Mouse (Mus musculus) forebrain, postnatal 0 days (tissue): ENCODE results near the gene Aim2. TPM values are rescaled to one million over a fixed set of nuclear protein-coding genes. Genes with fewer than 3 reads are reported as not detected.
A peak's percentile ranks its signal among the peaks of the same experiment; 100 is the strongest.

Source experiments
- ATAC-seq: fragments of 200-750 bp; cut with Nextera tagmentation; 2 replicates; pipeline ENCODE4 v1.8.0; 2017; ENCODE audit warnings: mild to moderate bottlenecking, moderate library complexity
- DNase-seq: peaks from one replicate; pipeline ENCODE4 v3.0.0-alpha.2; 2015
- H3K27ac ChIP-seq: fragments of 300-500 bp; sonication (generic); 2 replicates; pipeline ENCODE4 v1.5.1; 2014; ENCODE audit warnings: low read depth, mild to moderate bottlenecking, antibody characterized with exemption, low read length, moderate library complexity, mixed read lengths
- H3K27me3 ChIP-seq: fragments of 300-500 bp; sonication (generic); 2 replicates; pipeline ENCODE4 v1.6.1; 2014; ENCODE audit warnings: mild to moderate bottlenecking, low read length, mixed read lengths; ENCODE audit not compliant: insufficient read depth
- H3K36me3 ChIP-seq: fragments of 300-500 bp; sonication (generic); 2 replicates; pipeline ENCODE4 v1.6.1; 2014; ENCODE audit warnings: mild to moderate bottlenecking, moderate library complexity; ENCODE audit not compliant: insufficient read depth
- H3K4me1 ChIP-seq: fragments of 300-500 bp; sonication (generic); 2 replicates; pipeline ENCODE4 v1.6.1; 2014; ENCODE audit warnings: antibody characterized with exemption; ENCODE audit not compliant: insufficient read depth
- H3K4me2 ChIP-seq: fragments of 300-500 bp; sonication (generic); 2 replicates; pipeline ENCODE4 v1.6.1; 2014; ENCODE audit warnings: low read depth, mild to moderate bottlenecking, moderate library complexity
- H3K4me3 ChIP-seq: fragments of 300-500 bp; sonication (generic); 2 replicates; pipeline ENCODE4 v1.5.1; 2014; ENCODE audit warnings: low read depth, low read length, mixed read lengths
- H3K9ac ChIP-seq: fragments of 300-500 bp; sonication (generic); 2 replicates; pipeline ENCODE4 v1.6.1; 2014; ENCODE audit warnings: mild to moderate bottlenecking
- H3K9me3 ChIP-seq: fragments of 300-500 bp; sonication (generic); 2 replicates; pipeline ENCODE4 v1.6.1; 2016; ENCODE audit warnings: low read length
- CTCF ChIP-seq: sonication (generic); IDR thresholded peaks from 2 replicates; pipeline ENCODE4 v1.5.1; 2016; ENCODE audit warnings: antibody characterized with exemption, control low read depth, low read depth
- WGBS: fragments of 180-500 bp; shearing (Covaris S2); extraction: QIAGEN DNeasy Blood & Tissue Kit; methylation state at CpG from one replicate; pipeline ENCODE4 v1.1.7; 2014; 5-methylcytosine and 5-hydroxymethylcytosine counted together
- polyA plus RNA-seq: library from polyadenylated mRNA; unstranded; fragments of >200 nt; fragmentation: Nextera tagmentation; extraction: Ambion mirVana; gene quantifications from 2 replicates; pipeline ENCODE4 v1.2.1, GENCODE M21; 2015
- total RNA-seq: library from RNA; depleted of rRNA; stranded (reverse); fragments of >200 nt; gene quantifications from 2 replicates; pipeline ENCODE4 v1.2.3, GENCODE M21; 2014

Aim2 gene
- total and polyA plus RNA-seq, 2 experiments from 2014 or later = 1.8 to 2.3 TPM

DNA sequence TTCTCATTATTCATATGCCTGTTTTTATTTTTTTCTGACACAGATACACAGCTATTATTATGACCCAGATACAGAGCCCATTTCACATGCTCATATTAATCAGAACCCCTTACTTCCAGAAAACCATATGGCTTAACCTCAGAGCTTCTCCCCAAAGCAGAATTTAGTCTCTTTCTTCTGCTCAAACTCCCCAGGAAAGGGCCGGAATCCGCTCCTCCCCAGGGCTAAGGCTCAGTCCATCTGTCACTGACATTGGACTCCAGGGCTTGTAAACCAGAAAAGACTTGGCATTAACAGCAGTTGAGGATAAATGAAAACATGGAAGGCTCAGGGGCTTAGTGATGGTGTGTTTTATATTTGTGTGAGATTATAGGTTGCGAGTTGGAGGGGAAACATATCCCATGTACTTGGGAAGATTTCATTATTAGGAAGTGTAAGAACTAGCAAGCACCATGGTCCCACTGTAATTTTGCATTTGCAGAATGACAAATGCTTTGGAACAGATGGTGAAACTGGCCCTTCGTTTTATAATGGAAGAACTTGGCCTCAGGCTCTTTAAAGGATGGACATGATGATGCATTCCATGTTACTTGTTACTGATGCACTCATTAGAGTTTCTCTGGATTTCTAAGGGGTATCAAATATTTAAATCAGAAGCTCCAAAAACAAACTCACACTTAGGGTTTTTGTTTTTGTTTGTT, 9.1 kb downstream of the Aim2 start:
- TF ChIP-seq CTCF = no peak
- Histone ChIP-seq H3K36me3 (no peaks in the 10 kb centered on the region), H3K27me3 (no peaks in the 10 kb centered on the region), H3K4me1 (peaks cover 7% of the 10 kb centered on the region; the same call in 1 of the 2 replicates), H3K9ac (0 out of 2 replicates have a peak overlapping the region, but pooled peaks have one; percentile 22), H3K27ac (no peak overlapping the region), H3K4me3 (no peak overlapping the region), H3K4me2 (no peak overlapping the region), H3K9me3 (no peaks in the 10 kb centered on the region)
- DNase-seq = no peak
- no peak for ATAC-seq
- WGBS = 52% methylated on average over 4 of the region's 4 CpGs

DNA sequence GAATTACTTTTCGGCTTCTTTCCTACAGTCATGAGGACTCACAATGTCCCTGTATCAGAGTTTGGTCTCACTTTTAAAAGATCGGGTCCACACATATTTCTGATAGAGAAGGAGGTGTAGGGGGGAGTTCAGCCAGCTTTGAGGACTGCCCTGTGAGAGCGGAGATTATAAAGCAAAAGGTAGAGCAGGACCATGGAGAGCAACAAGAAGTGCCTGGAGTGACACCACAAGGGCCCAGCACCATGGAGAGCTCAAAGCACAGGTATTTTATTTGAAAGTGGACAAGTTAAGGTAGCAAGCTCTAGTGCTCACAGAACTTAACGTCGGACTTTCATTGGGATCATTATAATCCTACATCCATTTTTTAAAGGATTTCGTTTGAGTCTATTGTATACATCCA, 11.0 kb downstream of the Aim2 start:
- ATAC-seq (no peak), DNase-seq (no peak)
- Histone ChIP-seq H3K9ac (no peak overlapping the region), H3K27ac (no peak overlapping the region), H3K27me3 (no peaks in the 10 kb centered on the region), H3K9me3 (no peaks in the 10 kb centered on the region), H3K4me1 (peaks cover 14% of the 10 kb centered on the region), H3K4me3 (no peak overlapping the region), H3K36me3 (no peaks in the 10 kb centered on the region), H3K4me2 (no peak overlapping the region)
- TF ChIP-seq CTCF = no peak
- WGBS = 56% methylated on average over 6 of the region's 6 CpGs

DNA sequence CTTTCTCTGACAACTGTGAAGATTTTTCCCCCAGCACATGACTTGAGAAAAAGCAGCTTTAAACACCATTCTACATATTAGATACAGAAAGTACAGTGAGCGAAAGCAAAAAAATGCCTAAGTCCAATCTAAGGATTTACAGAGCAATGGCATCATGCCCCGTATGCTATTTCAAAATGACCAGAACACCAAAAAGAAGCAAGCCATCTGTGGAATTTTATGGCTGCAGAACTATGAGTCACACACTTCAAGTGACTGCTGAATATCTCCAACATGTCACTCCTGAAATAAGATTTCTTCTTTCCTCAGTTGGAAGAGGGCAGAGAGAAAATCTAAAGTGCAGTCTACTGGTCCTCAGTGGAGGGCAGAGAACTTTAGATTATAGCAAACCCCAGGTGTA, 12.8 kb downstream of the Aim2 start:
- no peak overlapping the region for H3K9ac ChIP-seq
- peaks cover 20% of the 10 kb centered on the region for H3K4me1 ChIP-seq
- no peak overlapping the region for H3K4me3 ChIP-seq
- ATAC-seq (no peak), DNase-seq (no peak)
- no peak for TF ChIP-seq CTCF
- H3K27ac ChIP-seq = no peak overlapping the region
- no peaks in the 10 kb centered on the region for H3K9me3 ChIP-seq
- H3K36me3 ChIP-seq = no peaks in the 10 kb centered on the region
- no peaks in the 10 kb centered on the region for H3K27me3 ChIP-seq
- WGBS = 91% methylated on average over 2 of the region's 2 CpGs
- no peak overlapping the region for H3K4me2 ChIP-seq

DNA sequence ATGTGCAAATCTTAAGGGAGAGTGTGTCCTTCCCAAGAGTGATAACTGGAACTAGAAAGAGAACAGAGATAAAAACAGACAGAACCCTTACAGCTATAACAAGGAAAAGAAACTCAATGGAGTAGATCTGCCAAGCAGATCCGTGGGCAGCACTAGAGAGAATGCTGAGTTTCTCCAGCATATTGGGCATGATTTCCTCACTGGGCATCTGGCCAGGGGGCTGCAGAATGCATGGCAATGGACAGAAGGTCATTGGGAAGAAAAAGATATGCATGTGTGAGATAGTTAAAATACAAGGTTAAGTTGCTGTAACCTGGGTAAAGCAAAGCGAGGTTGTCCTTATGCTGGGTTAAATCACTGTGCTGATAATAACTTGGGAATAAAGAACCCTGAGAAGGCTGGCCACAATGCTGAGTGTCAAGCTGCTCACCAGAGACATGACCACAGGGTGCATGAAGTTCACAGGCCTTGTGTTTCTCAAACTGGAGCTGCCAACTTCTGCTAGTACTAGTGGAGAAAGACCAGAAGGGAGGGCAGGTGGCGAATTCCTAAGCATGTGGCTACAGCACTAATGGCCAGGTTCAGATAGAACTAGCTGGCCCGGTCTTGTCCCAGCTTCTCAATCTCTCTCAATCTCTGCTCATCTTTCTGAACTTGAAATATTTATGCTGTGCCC, 13.6 kb downstream of the Aim2 start:
- Histone ChIP-seq H3K4me1 (peaks cover 20% of the 10 kb centered on the region), H3K36me3 (no peaks in the 10 kb centered on the region), H3K9me3 (no peaks in the 10 kb centered on the region), H3K9ac (no peak overlapping the region), H3K27ac (no peak overlapping the region), H3K4me3 (no peak overlapping the region), H3K4me2 (no peak overlapping the region), H3K27me3 (no peaks in the 10 kb centered on the region)
- no peak for ATAC-seq
- 73% methylated on average over 4 of the region's 4 CpGs for WGBS
- no peak for DNase-seq
- TF ChIP-seq CTCF = no peak

DNA sequence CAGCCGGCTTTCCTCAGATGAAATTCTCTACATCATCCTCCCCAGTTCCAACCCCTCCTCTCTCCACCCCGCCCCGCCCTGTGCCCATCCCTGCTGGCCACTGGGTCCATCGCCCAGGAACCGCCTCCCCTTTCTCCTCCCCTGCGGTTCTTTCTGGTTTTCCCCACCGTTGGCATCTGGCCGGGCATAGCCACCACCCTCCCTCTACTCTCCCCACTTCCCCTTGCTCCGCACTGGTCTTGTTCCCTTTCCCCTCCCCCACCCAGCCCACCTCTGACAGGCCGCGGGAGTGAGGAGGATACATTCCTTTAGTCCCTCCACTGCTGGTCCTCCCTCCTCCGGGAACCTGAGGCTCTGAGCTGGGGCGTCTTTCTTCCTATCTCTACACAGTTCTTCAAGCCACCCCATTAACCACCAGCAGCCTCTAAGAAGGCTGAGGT, 15.3 kb downstream of the Aim2 start:
- Histone ChIP-seq H3K27ac (peak overlapping the region; percentile 90), H3K9me3 (no peaks in the 10 kb centered on the region), H3K4me2 (peak overlapping the region; percentile 83), H3K27me3 (no peaks in the 10 kb centered on the region), H3K9ac (peak overlapping the region; percentile 99), H3K4me3 (peak overlapping the region; percentile 98), H3K4me1 (peaks cover 13% of the 10 kb centered on the region), H3K36me3 (no peaks in the 10 kb centered on the region)
- DNase-seq = peak; percentile 35
- ATAC-seq = peak; percentile 3; the same call in 1 of the 2 replicates
- WGBS = 2% methylated on average over 12 of the region's 13 CpGs
- no peak for TF ChIP-seq CTCF

DNA sequence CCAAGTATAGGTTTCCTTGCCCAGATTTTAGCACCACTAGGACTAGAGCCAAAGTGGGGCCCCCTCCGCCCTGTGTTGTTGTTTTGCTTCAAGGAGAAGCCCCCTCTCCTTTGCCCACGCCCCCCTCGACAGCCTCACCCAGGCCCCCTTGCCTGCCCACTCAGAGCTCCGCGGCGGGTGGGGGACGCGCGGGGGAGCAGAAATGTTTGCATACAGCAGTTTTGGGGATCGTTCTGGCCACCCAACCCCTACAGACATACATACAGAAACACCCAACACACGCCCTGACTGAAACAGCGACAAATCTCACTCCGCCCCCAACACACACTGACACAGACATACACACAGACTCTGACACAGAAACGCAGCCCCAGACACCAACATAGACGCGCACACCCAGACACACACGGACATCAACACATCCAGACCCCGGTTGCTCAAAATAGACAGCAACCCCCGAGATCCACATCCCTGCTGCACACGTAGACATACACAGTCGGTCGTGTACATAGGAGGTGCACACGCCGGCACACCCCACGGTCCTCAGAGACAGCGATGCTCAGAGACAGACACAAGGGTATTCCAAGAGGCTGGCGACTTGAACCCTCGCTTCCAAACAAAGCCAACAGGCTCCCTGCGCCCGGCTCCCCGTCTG, 16.1 kb downstream of the Aim2 start:
- Histone ChIP-seq H3K27me3 (no peaks in the 10 kb centered on the region), H3K36me3 (no peaks in the 10 kb centered on the region), H3K9ac (peak overlapping the region; percentile 99), H3K4me3 (peak overlapping the region; percentile 98), H3K4me2 (peak overlapping the region; percentile 83), H3K4me1 (peaks cover 13% of the 10 kb centered on the region), H3K27ac (peak overlapping the region; percentile 90), H3K9me3 (no peaks in the 10 kb centered on the region)
- DNase-seq (peak; percentile 77), ATAC-seq (peak; percentile 76)
- WGBS = 1% methylated on average over 31 of the region's 31 CpGs
- 0 out of 2 replicates have a peak, but pooled peaks have one; percentile 0 for TF ChIP-seq CTCF
